Mouse (Mus musculus) thymus, adult 18-20 months (tissue): Measurements from ENCODE around the gene Krtap16-1.

Experiments
- DNase-seq, 2 experiments: peaks; one replicate each; pipeline ENCODE4 v3.0.0; 2022; ENCODE audit warnings: mixed read lengths in 2 of 2

Krtap16-1 gene

GRCm38 (mm10) chr11:99937751-99938264 lies 48.6 kb downstream of the Krtap16-1 start:
- DNase-seq, result no peak

- DNase-seq, result no peak
These were observed 50.4 kb downstream of the Krtap16-1 start, which contains the start of gene Krtap31-2 for GRCm38 (mm10) chr11:99935991-99936390. Gene Krtap31-2, plus strand, starts transcription at chr11:99936291.
